Mouse (Mus musculus): ENCODE measurements around the gene Marf1. TPM values are rescaled to one million over a fixed set of nuclear protein-coding genes. Genes with fewer than 3 reads are reported as not detected.
"Not testable (repeated sequence)": the region's sequence is repeated elsewhere in the genome, so short reads cannot be mapped to it uniquely, and the experiment has no call there.

The Marf1 gene
- total RNA-seq, 4 experiments from 2014 or later: 32.8 to 38.0 (median 35.4) TPM

- DNase-seq (ENCODE audit: low spot score): not testable (repeated sequence)
These were observed 94.5 kb downstream of the Marf1 start for GRCm38 (mm10) chr16:14068701-14069100.

- DNase-seq (ENCODE audit: low spot score): not testable (repeated sequence)
These were observed 96.6 kb downstream of the Marf1 start for GRCm38 (mm10) chr16:14066571-14066970.

GRCm38 (mm10) chr16:14059869-14060268, 103.3 kb downstream of the Marf1 start:
- DNase-seq (ENCODE audit: low spot score): no peak

Small RNA genes within 50 kb of the gene (microRNA-seq; reads per million reads assigned to microRNA genes)
- not detected for gene Gm27671
- gene Mir484: 769 reads per million, percentile 79 among the genes with 10 or more reads in this experiment

Other genes starting within 250 kb of the Marf1 start
- under 1 TPM in 2 of 4 experiments, not detected in 2; 0.19 to 0.69 TPM for gene 2900011O08Rik, start 176.7 kb downstream of the Marf1 start, total RNA-seq (2022)
- not detected for gene Ifitm7, start 176.5 kb downstream of the Marf1 start, total RNA-seq (2022)
- 10 to 100 TPM; 28.2 to 30.3 (median 29.6) TPM for gene Nde1, start 76 bp downstream of the Marf1 start, total RNA-seq (2022)
- 10 to 100 TPM; 17.3 to 28.2 (median 21.5) TPM for gene Myh11, start 128.0 kb upstream of the Marf1 start, total RNA-seq (2022)
- 10 to 100 TPM; 61.1 to 70.9 (median 64.9) TPM for gene Fopnl, start 154.1 kb upstream of the Marf1 start, total RNA-seq (2022)
- 10 to 100 TPM; 15.7 to 25.5 (median 21.1) TPM for gene Abcc1, start 198.2 kb upstream of the Marf1 start, total RNA-seq (2022)

All from heart, adult 8-10 months (tissue).